Mouse (Mus musculus) macrophage (primary cell): Measurements from ENCODE around the gene Mmp23. TPM values are rescaled to one million over a fixed set of nuclear protein-coding genes. Genes with fewer than 3 reads are reported as not detected.
A peak's percentile ranks its signal among the peaks of the same experiment; 100 is the strongest.
"Not testable (repeated sequence)": the region's sequence is repeated elsewhere in the genome, so short reads cannot be mapped to it uniquely, and the experiment has no call there.

Source experiments
- H3K27ac ChIP-seq: fragments of 350-480 bp; formaldehyde crosslinking; 2 replicates; pipeline ENCODE4 v1.9.0; 2021
- H3K36me3 ChIP-seq: fragments of 350-480 bp; formaldehyde crosslinking; 2 replicates; pipeline ENCODE4 v1.9.0; 2021; ENCODE audit errors: inconsistent target
- H3K4me3 ChIP-seq: fragments of 350-480 bp; formaldehyde crosslinking; 2 replicates; pipeline ENCODE4 v1.9.0; 2021; ENCODE audit errors: inconsistent target
- H3K79me2 ChIP-seq: fragments of 350-480 bp; formaldehyde crosslinking; 2 replicates; pipeline ENCODE4 v1.9.0; 2021; ENCODE audit errors: inconsistent target
- WGBS: methylation state at CpG from one replicate; pipeline ENCODE4 v1.1.7; 2026; ENCODE audit warnings: inconsistent platforms; ENCODE audit not compliant: missing documents; 5-methylcytosine and 5-hydroxymethylcytosine counted together
- polyA plus RNA-seq: library from polyadenylated mRNA; stranded (reverse); fragments of 250-400 nt; gene quantifications from 3 replicates; pipeline ENCODE4 v1.2.4, GENCODE M21; 2018; ENCODE audit warnings: inconsistent platforms
- total RNA-seq, 78 experiments: library from RNA; depleted of rRNA; stranded (reverse); fragments of 250-400 nt; gene quantifications; 1 replicate in 9 of 78; 2 replicates in 24 of 78; 3 replicates in 43 of 78; 4 replicates in 2 of 78; pipeline ENCODE4 v1.2.4; 2018; ENCODE audit warnings: inconsistent platforms in 56 of 78

The Mmp23 gene
- total RNA-seq (2018; cell fraction: chromatin; rRNA removed), result 10 to 100 TPM in 1 of 26 experiments, 1 to 10 TPM in 13, under 1 TPM in 4, not detected in 8; 0.62 to 11.9 (median 1.3) TPM
- total RNA-seq (2018; cell fraction: cytosol; rRNA removed), result under 1 TPM in 9 of 26 experiments, not detected in 17; 0.10 to 0.34 (median 0.15) TPM
- 1 to 10 TPM in 8 of 26 experiments, under 1 TPM in 7, not detected in 11; 0.44 to 2.5 (median 1.1) TPM for total RNA-seq (2018; cell fraction: nucleus; rRNA removed)
- polyA plus RNA-seq, result not detected in 3 replicates

GRCm38 (mm10) chr4:155653086-155653450, at the start of gene Mmp23:
TSS of gene Mmp23 (minus strand) at chr4:155653384.
- no peak within 1 kb of the TSS for H3K4me3 ChIP-seq
- peaks cover 38% of the 10 kb centered on the region for H3K36me3 ChIP-seq
- no peak within 1 kb of the TSS for H3K27ac ChIP-seq
- WGBS, result 10% methylated on average over 33 of the region's 33 CpGs
- no peaks in the 10 kb centered on the region for H3K79me2 ChIP-seq

GRCm38 (mm10) chr4:155700425-155700824, 47.2 kb upstream of the Mmp23 start:
- H3K27ac ChIP-seq, result no peak overlapping the region
- peaks cover 4% of the 10 kb centered on the region for H3K79me2 ChIP-seq
- no peaks in the 10 kb centered on the region for H3K36me3 ChIP-seq
- H3K4me3 ChIP-seq, result no peak overlapping the region

- 73% methylated on average over 12 of the region's 16 CpGs for WGBS
- H3K36me3 ChIP-seq, result no peaks in the 10 kb centered on the region
- no peak overlapping the region for H3K4me3 ChIP-seq
- H3K79me2 ChIP-seq, result no peaks in the 10 kb centered on the region
- H3K27ac ChIP-seq, result no peak overlapping the region
Observed at GRCm38 (mm10) chr4:155696261-155697255, 43.4 kb upstream of the Mmp23 start.

- Histone ChIP-seq H3K36me3 (no peaks in the 10 kb centered on the region), H3K27ac (no peak overlapping the region), H3K4me3 (no peak overlapping the region), H3K79me2 (no peaks in the 10 kb centered on the region)
- WGBS, result 96% methylated on average over 4 of the region's 4 CpGs
Observed at GRCm38 (mm10) chr4:155695531-155696062, 42.4 kb upstream of the Mmp23 start.

DNA sequence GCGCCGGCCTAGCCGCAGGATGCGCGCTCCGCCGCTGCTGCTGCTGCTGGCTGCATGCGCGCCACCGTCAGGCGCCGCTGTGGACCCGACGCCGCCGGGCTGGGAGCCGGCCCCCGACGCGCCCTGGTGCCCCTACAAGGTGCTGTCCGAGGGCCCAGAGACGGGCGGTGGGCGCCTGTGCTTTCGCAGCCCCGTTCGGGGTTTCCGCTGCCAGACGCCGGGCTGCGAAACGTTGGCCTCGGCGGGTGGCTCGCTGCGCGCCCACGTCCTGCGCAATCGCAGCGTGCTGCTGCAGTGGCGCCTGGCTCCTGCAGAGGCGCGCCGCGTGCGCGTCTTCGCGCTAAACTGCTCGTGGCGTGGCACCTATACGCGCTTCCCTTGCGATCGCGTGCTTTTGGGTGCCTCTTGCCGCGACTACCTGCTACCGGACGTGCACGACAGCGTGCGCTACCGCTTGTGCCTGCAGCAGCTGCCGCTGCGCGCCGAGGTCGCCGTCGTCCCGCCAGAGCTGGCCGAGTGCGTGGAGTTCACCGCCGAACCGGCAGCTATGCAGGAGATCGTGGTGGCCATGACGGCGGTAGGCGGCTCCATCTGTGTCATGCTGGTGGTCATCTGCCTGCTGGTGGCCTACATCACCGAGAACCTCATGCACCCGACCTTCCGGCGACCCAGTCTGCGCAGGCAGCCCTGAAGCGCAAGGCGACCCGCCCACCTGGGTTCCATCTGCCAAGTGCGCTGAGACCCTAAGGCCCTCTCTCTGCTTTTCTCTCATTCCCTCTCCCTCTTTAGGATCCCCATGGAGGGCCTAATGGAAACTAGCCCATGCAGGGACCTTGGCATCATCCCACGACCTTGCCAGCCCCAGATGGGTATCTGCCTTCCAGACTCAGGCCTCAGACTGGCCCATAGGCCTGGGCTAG, 41.6 kb upstream of the Mmp23 start:
- Histone ChIP-seq H3K4me3 (no peak overlapping the region; the same call in 1 of the 2 replicates), H3K27ac (no peak overlapping the region), H3K36me3 (no peaks in the 10 kb centered on the region), H3K79me2 (no peaks in the 10 kb centered on the region)
- WGBS, result 3% methylated on average over 83 of the region's 92 CpGs

- Histone ChIP-seq H3K4me3 (peak within 1 kb of the TSS; percentile 16; the same call in 1 of the 2 replicates), H3K36me3 (no peaks in the 10 kb centered on the region), H3K79me2 (no peaks in the 10 kb centered on the region), H3K27ac (no peak within 1 kb of the TSS)
- WGBS, result 3% methylated on average over 21 of the region's 47 CpGs
Observed at GRCm38 (mm10) chr4:155694111-155694481, 40.9 kb upstream of the Mmp23 start, which contains the start of gene Fndc10. TSS of gene Fndc10 (plus strand) at chr4:155694342.

- Histone ChIP-seq H3K79me2 (no peaks in the 10 kb centered on the region), H3K27ac (no peak overlapping the region), H3K4me3 (no peak overlapping the region), H3K36me3 (no peaks in the 10 kb centered on the region)
- WGBS, result 96% methylated on average over 3 of the region's 3 CpGs
Observed at GRCm38 (mm10) chr4:155692421-155692820, 39.2 kb upstream of the Mmp23 start.

GRCm38 (mm10) chr4:155690571-155691375, 37.6 kb upstream of the Mmp23 start:
- Histone ChIP-seq H3K79me2 (no peaks in the 10 kb centered on the region), H3K4me3 (no peak overlapping the region), H3K27ac (no peak overlapping the region), H3K36me3 (no peaks in the 10 kb centered on the region)
- WGBS, result 82% methylated on average over 12 of the region's 12 CpGs

DNA sequence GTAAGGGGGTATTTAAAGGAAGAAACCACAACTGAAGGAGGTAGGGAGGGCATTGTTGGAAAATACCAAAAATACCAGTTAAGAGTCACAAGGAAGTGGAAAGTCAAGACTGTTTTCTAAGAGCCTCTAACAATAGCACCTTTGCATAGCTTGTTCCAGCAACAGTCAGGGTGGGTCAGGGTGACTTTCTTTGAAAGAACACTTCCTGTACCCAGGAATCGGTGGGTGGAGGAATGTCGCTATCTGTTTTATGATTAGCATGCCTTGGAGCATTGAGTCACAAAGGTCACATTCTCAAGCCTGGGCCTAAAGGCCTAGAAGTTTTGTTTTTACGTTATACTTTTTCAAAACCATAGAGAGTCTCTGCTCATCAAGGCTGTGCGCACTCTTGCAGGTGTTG, 34.6 kb upstream of the Mmp23 start:
- not testable (repeated sequence) for H3K79me2 ChIP-seq, H3K36me3 ChIP-seq, H3K27ac ChIP-seq, H3K4me3 ChIP-seq
- 95% methylated on average over 4 of the region's 4 CpGs for WGBS

DNA sequence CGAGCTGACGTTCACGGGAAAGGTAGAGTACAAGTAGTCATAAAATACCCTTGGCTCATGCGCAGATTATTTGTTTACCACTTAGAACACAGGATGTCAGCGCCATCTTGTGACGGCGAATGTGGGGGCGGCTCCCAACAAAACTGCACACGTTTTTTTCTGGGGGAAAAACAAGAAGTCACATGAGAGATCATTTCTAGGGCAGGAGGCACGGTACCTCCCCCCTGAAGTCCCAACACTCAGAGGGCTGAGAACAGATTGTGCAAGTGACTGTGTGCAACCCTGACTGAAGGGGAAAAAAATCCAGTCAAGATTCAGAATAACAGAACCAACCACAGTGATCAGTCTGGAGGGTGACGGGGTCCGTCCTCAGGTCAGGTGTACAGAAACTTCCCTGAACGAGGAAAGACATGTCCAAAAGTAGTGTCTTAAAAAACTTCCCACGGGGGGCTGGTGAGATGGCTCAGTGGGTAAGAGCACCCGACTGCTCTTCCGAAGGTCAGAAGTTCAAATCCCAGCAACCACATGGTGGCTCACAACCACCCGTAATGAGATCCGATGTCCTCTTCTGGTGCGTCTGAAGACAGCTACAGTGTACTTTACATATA, 30.6 kb upstream of the Mmp23 start:
- H3K4me3 ChIP-seq, H3K27ac ChIP-seq, H3K36me3 ChIP-seq: not testable (repeated sequence)

GRCm38 (mm10) chr4:155675991-155676390, 22.8 kb upstream of the Mmp23 start:
- no peak overlapping the region for H3K4me3 ChIP-seq
- WGBS, result 83% methylated on average over 2 of the region's 2 CpGs
- no peaks in the 10 kb centered on the region for H3K36me3 ChIP-seq
- H3K27ac ChIP-seq, result no peak overlapping the region
- H3K79me2 ChIP-seq, result no peaks in the 10 kb centered on the region

More for the DNA sequence above, 30.6 kb upstream of the Mmp23 start:
- not testable (repeated sequence) for H3K79me2 ChIP-seq
- WGBS, result 79% methylated on average over 9 of the region's 19 CpGs

DNA sequence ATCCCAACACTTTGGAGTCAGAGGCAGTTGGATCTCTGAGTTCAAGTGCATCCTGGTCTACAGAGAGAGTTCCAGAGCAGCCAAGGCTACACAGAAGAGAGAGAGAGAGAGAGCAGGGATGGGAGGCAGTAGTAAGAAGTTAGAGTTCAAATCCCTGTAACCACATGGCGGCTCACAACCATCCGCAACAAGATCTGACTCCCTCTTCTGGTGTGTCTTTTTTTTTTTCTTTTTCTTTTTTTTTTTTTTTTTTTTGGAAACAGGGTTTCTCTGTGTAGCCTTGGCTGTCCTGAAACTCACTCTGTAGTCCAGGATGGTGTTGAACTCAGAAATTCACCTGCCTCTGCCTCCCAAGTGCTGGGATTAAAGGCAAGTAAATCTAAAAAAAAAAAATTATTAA, 18.9 kb upstream of the Mmp23 start:
- no CpG with 5 or more reads among the region's 2 CpGs for WGBS
- H3K27ac ChIP-seq, result no peak overlapping the region
- H3K36me3 ChIP-seq, result no peaks in the 10 kb centered on the region
- no peak overlapping the region for H3K4me3 ChIP-seq
- peaks cover 8% of the 10 kb centered on the region; the same call in 1 of the 2 replicates for H3K79me2 ChIP-seq

DNA sequence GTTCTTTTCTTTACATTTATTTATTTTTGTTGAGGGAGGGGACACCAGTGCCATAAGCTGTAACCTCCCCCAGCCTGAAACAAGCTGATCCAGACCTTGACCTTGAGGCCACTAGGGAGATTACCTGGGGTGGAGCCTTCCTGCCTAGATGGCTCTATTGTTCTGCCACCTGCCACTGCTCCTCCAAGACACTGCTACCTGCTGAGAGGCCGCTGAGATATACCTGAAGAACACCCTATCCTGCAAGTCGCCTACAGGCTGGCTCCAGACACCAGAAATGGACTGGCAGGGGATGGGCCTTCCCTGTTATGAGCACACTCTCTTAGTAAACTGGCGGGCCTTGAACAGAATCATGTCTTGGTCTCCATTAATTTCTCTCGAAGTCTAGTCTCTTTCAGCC, 17.1 kb upstream of the Mmp23 start:
- WGBS, result 93% methylated on average over 4 of the region's 4 CpGs
- not testable (repeated sequence) for H3K36me3 ChIP-seq, H3K4me3 ChIP-seq

More for the DNA sequence above, 17.1 kb upstream of the Mmp23 start:
- H3K79me2 ChIP-seq, H3K27ac ChIP-seq: not testable (repeated sequence)
